22 mouse cellular contexts compared by ENCODE assay signal in the genomic region with DNA sequence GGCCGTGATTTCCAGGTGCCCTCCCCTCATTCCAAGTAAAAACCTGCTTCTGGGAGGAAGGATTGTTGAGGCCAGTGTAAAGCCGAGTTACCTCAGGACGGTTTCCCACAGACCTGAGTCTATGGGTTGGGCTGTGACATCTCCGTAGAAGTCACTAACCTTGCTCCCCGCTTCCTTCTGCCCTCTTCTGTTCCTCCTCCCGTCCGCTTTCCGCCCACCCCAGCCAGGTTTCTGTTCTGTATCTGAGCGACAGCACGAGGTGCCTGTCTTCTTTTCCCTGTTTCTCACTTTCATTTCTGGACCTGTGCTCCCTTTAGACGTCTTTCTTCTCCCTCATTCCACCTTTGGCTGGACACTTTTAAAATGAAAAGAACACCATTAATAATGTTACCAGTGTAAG. TPM values are rescaled to one million over a fixed set of nuclear protein-coding genes. Genes with fewer than 3 reads are reported as not detected.
A peak's percentile ranks its signal among the peaks of the same experiment; 100 is the strongest.
DNase-seq lines count a peak whose midpoint lies in the region; ATAC-seq and TF ChIP-seq lines count a peak whose summit lies in the region.
"Had no signal": no experiment of that assay in that cellular context is flagged by ENCODE, and none has a peak within 500 bp of the region (broad histone marks: within the 10 kb centered on the region; RNA-seq: fewer than 3 reads in every experiment).

No protein-coding gene starts in this region.

- no peak for DNase-seq in kidney, adult 2 months
- no peak for DNase-seq in kidney, adult 18-20 months
- DNase-seq in testis, postnatal 10 days (ENCODE audit: low spot score), result no peak
- no peak for DNase-seq in frontal cortex, postnatal 14 days (ENCODE audit: low spot score in 2 of 2)
- DNase-seq: adrenal gland, adult 2 months; adrenal gland, postnatal 10 days; adrenal gland, postnatal 25 days; cerebellum, adult 11 months; cerebellum, adult 18-20 months; cerebellum, adult 8-10 months; cerebellum, adult 9-11 months; cerebellum, postnatal 14 days; cerebellum, postnatal 36 days; embryo, embryonic 11 days had no signal

- H3K36me3 ChIP-seq in kidney, adult 2 months (ENCODE audit: control insufficient read depth, insufficient read depth, low read length), result no peaks in the 10 kb centered on the region
- no peaks in the 10 kb centered on the region for H3K36me3 ChIP-seq in testis, adult 2 months (ENCODE audit: control insufficient read depth, insufficient read depth, low read length)

- TF ChIP-seq POLR2A in kidney, adult 2 months (IDR thresholded peaks at IDR 0.05; ENCODE audit: low read depth, low read length), result no peak
- TF ChIP-seq POLR2A in testis, adult 2 months (IDR thresholded peaks at IDR 0.05; ENCODE audit: control insufficient read depth, low read depth, low read length), result no peak

- TF ChIP-seq CTCF in kidney, adult 2 months (conservative IDR thresholded peaks at IDR 0.05; ENCODE audit: insufficient read depth, insufficient read length, low read depth, low read length), result no peak
- TF ChIP-seq CTCF in testis, adult 2 months (IDR thresholded peaks at IDR 0.05; ENCODE audit: control insufficient read depth, insufficient read depth, insufficient replicate concordance, low read depth, low read length), result no peak

- H3K27me3 ChIP-seq in kidney, adult 2 months (replicated peaks; ENCODE audit: control insufficient read depth, insufficient read depth, low read length), result no peaks in the 10 kb centered on the region
- no peaks in the 10 kb centered on the region for H3K27me3 ChIP-seq in testis, adult 2 months (ENCODE audit: control insufficient read depth, insufficient read depth, low read length)
- H3K27me3 ChIP-seq: embryonic facial prominence, embryonic 13.5 days; embryonic facial prominence, embryonic 15.5 days; forebrain, embryonic 12.5 days had no signal

- H3K4me1 ChIP-seq in kidney, adult 2 months (ENCODE audit: control insufficient read depth, insufficient read depth, low read length), result peaks cover 24% of the 10 kb centered on the region; the same call in 1 of the 2 replicates
- 0 out of 2 replicates have a peak, but pooled peaks cover 2% of the 10 kb centered on the region for H3K4me1 ChIP-seq in testis, adult 2 months (ENCODE audit: control insufficient read depth, insufficient read depth, low read length)
- H3K4me1 ChIP-seq: embryonic facial prominence, embryonic 13.5 days; embryonic facial prominence, embryonic 15.5 days; forebrain, embryonic 10.5 days; forebrain, embryonic 12.5 days had no signal

- H3K27ac ChIP-seq in kidney, adult 2 months (ENCODE audit: insufficient read depth, low read depth, low read length), result peak overlapping the region; percentile 36
- H3K27ac ChIP-seq in testis, adult 2 months (ENCODE audit: control insufficient read depth, insufficient read depth, low read depth, low read length), result no peak overlapping the region
- H3K27ac ChIP-seq: embryonic facial prominence, embryonic 13.5 days; embryonic facial prominence, embryonic 15.5 days; forebrain, embryonic 10.5 days; forebrain, embryonic 12.5 days had no signal

- no peak overlapping the region for H3K4me3 ChIP-seq in kidney, adult 2 months (ENCODE audit: insufficient read depth, low read depth, low read length)
- H3K4me3 ChIP-seq in testis, adult 2 months (ENCODE audit: control insufficient read depth, low read depth, low read length), result peak overlapping the region; percentile 25; the same call in 1 of the 2 replicates
- H3K4me3 ChIP-seq: embryonic facial prominence, embryonic 13.5 days; embryonic facial prominence, embryonic 15.5 days; erythroblast, embryonic 14.5 days; forebrain, embryonic 10.5 days; forebrain, embryonic 12.5 days had no signal

- 73% methylated on average over 11 of the region's 11 CpGs for WGBS in kidney, adult 2 months

- ATAC-seq in megakaryocyte, adult 5-6 weeks (ENCODE audit: poor library complexity, severe bottlenecking), result peak; percentile 56; the same call in 1 of the 2 replicates
- ATAC-seq: forebrain, embryonic 14.5 days had no signal

RNA-seq across cellular contexts. Expression of gene Minpp1, which starts 9.5 kb away (rescaled TPM):
- polyA plus RNA-seq in kidney, adult 2 months (2012; rRNA removed), result 38.2 and 60.2 TPM in 2 replicates
- 8.8 and 10.5 TPM in 2 replicates for polyA plus RNA-seq in testis, adult 2 months (2012; rRNA removed)
- 23.5 and 27.5 TPM in 2 replicates for total RNA-seq in megakaryocyte, adult 5-6 weeks (2015)
- 28.2 and 28.5 TPM in 2 replicates for total RNA-seq in megakaryocyte, adult 5-6 weeks (2017)

RNA-seq across cellular contexts. Expression of gene Rpl9-ps6, which starts 28.7 kb away (rescaled TPM):
- polyA plus RNA-seq in kidney, adult 2 months (2012; rRNA removed), result 8.3 and 9.4 TPM in 2 replicates
- 4.2 and 4.6 TPM in 2 replicates for polyA plus RNA-seq in testis, adult 2 months (2012; rRNA removed)
- 134 and 153 TPM in 2 replicates for total RNA-seq in megakaryocyte, adult 5-6 weeks (2015)
- 50.9 and 68.5 TPM in 2 replicates for total RNA-seq in megakaryocyte, adult 5-6 weeks (2017)
